Mouse (Mus musculus): ENCODE measurements at regions not wholly inside any gene's neighbourhood (a gene's known extent, or its start where the extent isn't known, plus 50 kb on each side); places are given as distances from the start of the nearest gene placed in this dataset.

- TF ChIP-seq CTCF (IDR thresholded peaks at IDR 0.05; ENCODE audit: insufficient read depth, low read depth, low read length) (no peak), POLR2A (IDR thresholded peaks at IDR 0.05; ENCODE audit: insufficient read depth, low read depth, low read length) (no peak)
Measured at GRCm38 (mm10) chrX:11678086-11678485, 350.5 kb downstream of the H2al1j start.
